Mouse (Mus musculus) erythroblast, embryonic 14.5 days (primary cell): ENCODE measurements around the gene 1810013L24Rik.

ENCODE experiments used
- GATA1 ChIP-seq: IDR thresholded peaks from 2 replicates; pipeline ENCODE4 v1.6.1; 2012; ENCODE audit warnings: low read length, inconsistent platforms, mixed read lengths
- TAL1 ChIP-seq: IDR thresholded peaks from 3 replicates; pipeline ENCODE4 v1.6.1; 2012; ENCODE audit warnings: low read length, inconsistent platforms, mixed read lengths

GRCm38 (mm10) chr16:8848309-8849068, 18.6 kb downstream of the 1810013L24Rik start:
- TF ChIP-seq GATA1 (no peak), TAL1 (no peak)
